Mouse (Mus musculus): ENCODE data around the gene Rbpms2. TPM values are rescaled to one million over a fixed set of nuclear protein-coding genes. Genes with fewer than 3 reads are reported as not detected.

Gene Rbpms2
- polyA plus RNA-seq, 1 experiment = 18.4 TPM

- H3K4me3 ChIP-seq (ENCODE audit: low read depth, low read length) = no peak overlapping the region
- H3K27ac ChIP-seq (ENCODE audit: insufficient read depth, low read depth, low read length) = no peak overlapping the region
- 70% methylated on average over 2 of the region's 2 CpGs for WGBS
- no peaks in the 10 kb centered on the region for H3K4me1 ChIP-seq (ENCODE audit: control insufficient read depth, insufficient read depth, insufficient read length, low read length)
- H3K36me3 ChIP-seq (ENCODE audit: control insufficient read depth, insufficient read depth, low read length) = no peaks in the 10 kb centered on the region
- no peaks in the 10 kb centered on the region for H3K27me3 ChIP-seq (ENCODE audit: control insufficient read depth, insufficient read depth, low read length)
- no peak for TF ChIP-seq CTCF (IDR thresholded peaks at IDR 0.05; ENCODE audit: extremely low read depth, insufficient read length, insufficient replicate concordance, low read depth, low read length)
- TF ChIP-seq POLR2A (IDR thresholded peaks at IDR 0.05; ENCODE audit: low read depth, low read length) = no peak
Measured at GRCm38 (mm10) chr9:65621666-65622065, 7.8 kb upstream of the Rbpms2 start.

DNA sequence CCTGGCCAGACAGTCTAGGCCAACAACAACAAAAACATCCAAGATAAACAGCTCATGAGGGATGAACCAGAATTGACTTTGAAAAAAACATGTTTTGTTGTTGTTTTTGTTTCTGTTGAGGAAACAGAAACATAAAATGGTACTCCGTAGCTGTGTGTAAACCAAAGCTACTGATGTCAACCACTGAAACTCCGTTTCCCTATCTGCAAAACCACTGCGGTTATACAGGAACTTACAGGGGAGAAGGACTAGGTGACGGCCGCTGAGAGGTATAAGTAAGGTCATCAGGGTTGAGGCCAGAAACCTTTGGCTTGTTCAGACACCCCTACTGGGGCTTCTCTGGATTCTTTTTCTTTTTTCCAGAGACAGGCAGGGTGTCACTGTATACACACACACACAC lies 6.6 kb upstream of the Rbpms2 start:
- H3K27ac ChIP-seq (ENCODE audit: insufficient read depth, low read depth, low read length) = no peak overlapping the region
- no peaks in the 10 kb centered on the region for H3K4me1 ChIP-seq (ENCODE audit: control insufficient read depth, insufficient read depth, insufficient read length, low read length)
- TF ChIP-seq POLR2A (IDR thresholded peaks at IDR 0.05; ENCODE audit: low read depth, low read length) = no peak
- TF ChIP-seq CTCF (IDR thresholded peaks at IDR 0.05; ENCODE audit: extremely low read depth, insufficient read length, insufficient replicate concordance, low read depth, low read length) = no peak
- no peaks in the 10 kb centered on the region for H3K36me3 ChIP-seq (ENCODE audit: control insufficient read depth, insufficient read depth, low read length)
- 79% methylated on average over 5 of the region's 5 CpGs for WGBS
- H3K4me3 ChIP-seq (ENCODE audit: low read depth, low read length) = no peak overlapping the region
- H3K27me3 ChIP-seq (ENCODE audit: control insufficient read depth, insufficient read depth, low read length) = peaks cover 7% of the 10 kb centered on the region; the same call in 1 of the 2 replicates

DNA sequence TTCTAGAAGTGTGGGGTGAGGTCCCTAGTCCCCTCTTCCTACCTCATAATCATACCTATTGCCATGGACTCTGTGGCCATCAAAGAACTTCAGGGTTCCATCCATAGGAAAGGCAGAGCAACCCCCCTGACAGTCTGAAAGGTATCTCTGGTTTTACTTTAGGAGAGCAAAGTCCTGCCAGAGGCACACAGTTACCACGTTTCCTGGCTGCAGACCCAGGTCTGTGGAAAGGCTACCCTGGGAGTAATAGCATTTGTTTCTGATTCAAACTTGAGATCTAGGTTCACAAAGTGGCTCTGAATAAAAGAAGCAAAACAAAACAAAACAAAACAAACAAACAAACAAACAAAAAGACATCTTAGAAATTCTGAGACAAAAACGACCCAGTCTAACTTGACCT lies 5.2 kb upstream of the Rbpms2 start:
- H3K27ac ChIP-seq (ENCODE audit: insufficient read depth, low read depth, low read length) = no peak overlapping the region
- WGBS = 53% methylated on average over 2 of the region's 2 CpGs
- no peak overlapping the region for H3K4me3 ChIP-seq (ENCODE audit: low read depth, low read length)
- H3K27me3 ChIP-seq (ENCODE audit: control insufficient read depth, insufficient read depth, low read length) = peaks cover 13% of the 10 kb centered on the region
- H3K4me1 ChIP-seq (ENCODE audit: control insufficient read depth, insufficient read depth, insufficient read length, low read length) = no peaks in the 10 kb centered on the region
- no peaks in the 10 kb centered on the region for H3K36me3 ChIP-seq (ENCODE audit: control insufficient read depth, insufficient read depth, low read length)
- TF ChIP-seq CTCF (IDR thresholded peaks at IDR 0.05; ENCODE audit: extremely low read depth, insufficient read length, insufficient replicate concordance, low read depth, low read length) = no peak
- TF ChIP-seq POLR2A (IDR thresholded peaks at IDR 0.05; ENCODE audit: low read depth, low read length) = no peak

GRCm38 (mm10) chr9:65629767-65630630 lies 551 bp downstream of the Rbpms2 start:
- under 1% methylated on average over 76 of the region's 83 CpGs for WGBS
- Histone ChIP-seq H3K4me3 (ENCODE audit: low read depth, low read length) (peak overlapping the region; percentile 82), H3K27me3 (ENCODE audit: control insufficient read depth, insufficient read depth, low read length) (peaks cover 39% of the 10 kb centered on the region), H3K27ac (ENCODE audit: insufficient read depth, low read depth, low read length) (peak overlapping the region; percentile 21; the same call in 1 of the 2 replicates), H3K4me1 (ENCODE audit: control insufficient read depth, insufficient read depth, insufficient read length, low read length) (peaks cover 2% of the 10 kb centered on the region; the same call in 1 of the 2 replicates), H3K36me3 (ENCODE audit: control insufficient read depth, insufficient read depth, low read length) (no peaks in the 10 kb centered on the region)
- TF ChIP-seq POLR2A (IDR thresholded peaks at IDR 0.05; ENCODE audit: low read depth, low read length) (no peak; the same call in 1 of the 2 replicates), CTCF (IDR thresholded peaks at IDR 0.05; ENCODE audit: extremely low read depth, insufficient read length, insufficient replicate concordance, low read depth, low read length) (no peak)

DNA sequence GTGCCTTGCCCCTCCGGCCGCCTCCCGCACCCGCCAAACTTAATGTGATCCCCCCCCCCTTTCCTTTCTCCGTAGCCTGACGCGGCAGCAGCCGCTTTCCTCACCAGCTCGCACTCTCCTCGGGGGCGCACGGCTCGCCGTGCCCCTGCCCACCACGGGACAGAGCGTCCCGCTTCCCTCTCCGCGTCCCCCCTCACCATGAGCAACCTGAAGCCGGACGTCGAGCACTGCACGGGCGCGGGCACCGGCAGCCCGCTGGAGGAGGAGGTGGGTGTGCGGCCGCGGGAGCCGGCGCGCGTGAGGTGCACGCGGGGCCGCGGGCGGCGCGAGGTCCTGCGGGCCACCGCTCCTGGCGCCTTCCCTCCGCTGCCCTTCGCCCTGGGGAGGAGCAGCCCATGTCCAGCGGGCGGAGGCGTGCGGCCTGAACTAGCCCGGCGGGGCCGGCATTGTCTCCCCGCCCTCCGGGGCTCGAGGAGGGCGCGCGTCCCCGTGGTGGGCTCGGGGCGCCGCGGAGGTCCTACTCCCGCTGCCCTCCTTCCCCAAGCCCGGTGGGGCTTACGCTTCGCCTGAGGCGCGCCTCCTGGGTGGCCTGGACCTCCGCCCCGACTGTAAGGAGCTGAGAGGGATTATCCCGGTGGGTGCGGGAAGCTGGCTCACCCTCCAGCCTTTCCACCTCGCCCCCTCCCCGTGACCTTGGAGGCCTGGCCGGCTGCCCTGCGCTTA lies 1.3 kb downstream of the Rbpms2 start:
- Histone ChIP-seq H3K4me3 (ENCODE audit: low read depth, low read length) (peak overlapping the region; percentile 70), H3K27me3 (ENCODE audit: control insufficient read depth, insufficient read depth, low read length) (peaks cover 39% of the 10 kb centered on the region), H3K4me1 (ENCODE audit: control insufficient read depth, insufficient read depth, insufficient read length, low read length) (peaks cover 2% of the 10 kb centered on the region; the same call in 1 of the 2 replicates), H3K27ac (ENCODE audit: insufficient read depth, low read depth, low read length) (0 out of 2 replicates have a peak overlapping the region, but pooled peaks have one; percentile 1), H3K36me3 (ENCODE audit: control insufficient read depth, insufficient read depth, low read length) (no peaks in the 10 kb centered on the region)
- TF ChIP-seq POLR2A (IDR thresholded peaks at IDR 0.05; ENCODE audit: low read depth, low read length) (no peak), CTCF (IDR thresholded peaks at IDR 0.05; ENCODE audit: extremely low read depth, insufficient read length, insufficient replicate concordance, low read depth, low read length) (no peak)
- 2% methylated on average over 77 of the region's 78 CpGs for WGBS

GRCm38 (mm10) chr9:65631354-65632021 lies 2.0 kb downstream of the Rbpms2 start:
- Histone ChIP-seq H3K36me3 (ENCODE audit: control insufficient read depth, insufficient read depth, low read length) (no peaks in the 10 kb centered on the region), H3K4me1 (ENCODE audit: control insufficient read depth, insufficient read depth, insufficient read length, low read length) (peaks cover 2% of the 10 kb centered on the region; the same call in 1 of the 2 replicates), H3K27me3 (ENCODE audit: control insufficient read depth, insufficient read depth, low read length) (peaks cover 39% of the 10 kb centered on the region), H3K27ac (ENCODE audit: insufficient read depth, low read depth, low read length) (no peak overlapping the region), H3K4me3 (ENCODE audit: low read depth, low read length) (peak overlapping the region; percentile 70)
- 71% methylated on average over 16 of the region's 16 CpGs for WGBS
- TF ChIP-seq POLR2A (IDR thresholded peaks at IDR 0.05; ENCODE audit: low read depth, low read length) (no peak), CTCF (IDR thresholded peaks at IDR 0.05; ENCODE audit: extremely low read depth, insufficient read length, insufficient replicate concordance, low read depth, low read length) (no peak)

All from small intestine, adult 2 months (tissue).